In the genomic region with DNA sequence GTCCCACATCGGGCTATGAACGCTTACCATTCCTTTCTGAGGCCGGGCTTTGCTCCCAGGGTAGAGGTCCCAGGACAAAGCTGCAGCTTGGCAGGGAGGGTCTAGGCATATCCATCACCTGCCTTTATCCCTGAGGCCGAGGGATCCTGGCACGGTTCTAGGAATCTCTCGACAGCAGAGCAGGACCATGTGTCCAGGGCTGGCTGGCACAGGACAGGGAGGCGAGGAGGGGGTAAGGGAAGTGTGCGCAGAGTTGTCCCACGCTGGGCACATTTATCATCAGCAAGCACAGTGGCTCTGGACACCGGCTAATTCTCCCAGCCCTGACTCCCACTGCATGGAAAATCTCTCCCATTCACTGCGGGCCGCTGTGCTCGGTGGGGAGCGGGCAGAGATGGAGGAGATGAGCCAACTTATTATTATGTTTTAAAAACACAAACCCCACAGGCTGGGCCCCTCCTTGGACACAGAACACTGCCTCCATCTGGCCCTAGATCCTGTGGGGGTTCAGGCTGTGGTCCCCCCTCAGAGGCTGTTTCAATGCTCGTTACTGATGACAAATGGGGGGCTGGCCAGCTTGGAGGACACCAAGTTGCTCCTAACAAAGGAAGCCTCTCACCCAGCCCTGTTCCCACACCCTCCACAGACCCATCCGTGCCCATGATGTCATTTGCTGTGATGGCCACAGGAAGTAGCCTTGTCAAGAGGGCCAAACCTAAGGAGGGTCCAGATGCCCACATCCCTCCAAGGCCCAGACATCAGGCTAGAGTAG, we compare ENCODE assay signal across 13 mouse cellular contexts. TPM values are rescaled to one million over a fixed set of nuclear protein-coding genes. Genes with fewer than 3 reads are reported as not detected.
DNase-seq lines count a peak whose midpoint lies in the region; ATAC-seq and TF ChIP-seq lines count a peak whose summit lies in the region.
"Had no signal": no experiment of that assay in that cellular context is flagged by ENCODE, and none has a peak within 500 bp of the region (broad histone marks: within the 10 kb centered on the region; RNA-seq: fewer than 3 reads in every experiment).

No protein-coding gene starts in this region.

- peaks cover 65% of the 10 kb centered on the region for H3K4me1 ChIP-seq in heart, embryonic 10.5 days
- H3K4me1 ChIP-seq in lung, postnatal 0 days (ENCODE audit: insufficient read depth, low read depth, low read length) = peaks cover 5% of the 10 kb centered on the region; the same call in 1 of the 2 replicates
- 0 out of 2 replicates have a peak, but pooled peaks cover 3% of the 10 kb centered on the region for H3K4me1 ChIP-seq in lung, adult 2 months (ENCODE audit: control insufficient read depth, insufficient read depth, low read length)
- H3K4me1 ChIP-seq in embryonic facial prominence, embryonic 11.5 days (ENCODE audit: control insufficient read depth, insufficient read depth, low read length) = no peaks in the 10 kb centered on the region; the same call in 1 of the 2 replicates
- peaks cover 20% of the 10 kb centered on the region for H3K4me1 ChIP-seq in limb, embryonic 13.5 days

- no peak for TF ChIP-seq CTCF in lung, postnatal 0 days (IDR thresholded peaks at IDR 0.05)
- TF ChIP-seq CTCF in lung, adult 2 months (IDR thresholded peaks at IDR 0.05; ENCODE audit: insufficient read depth, low read length) = no peak

- no peaks in the 10 kb centered on the region for H3K27me3 ChIP-seq in heart, embryonic 10.5 days (ENCODE audit: insufficient read depth, poor library complexity, severe bottlenecking)
- no peaks in the 10 kb centered on the region for H3K27me3 ChIP-seq in lung, postnatal 0 days (replicated peaks; ENCODE audit: insufficient read depth, low read length)
- H3K27me3 ChIP-seq in embryonic facial prominence, embryonic 11.5 days (ENCODE audit: control insufficient read depth, insufficient read depth, low read length) = no peaks in the 10 kb centered on the region
- H3K27me3 ChIP-seq in limb, embryonic 13.5 days = no peaks in the 10 kb centered on the region

- TF ChIP-seq EP300 in lung, postnatal 0 days (IDR thresholded peaks at IDR 0.05) = no peak

- DNase-seq in heart, embryonic 10.5 days (ENCODE audit: low spot score) = no peak
- no peak for DNase-seq in heart, adult 8-10 months (ENCODE audit: low spot score)
- no peak for DNase-seq in lung, postnatal 0 days (ENCODE audit: low spot score)
- no peak for DNase-seq in lung, adult 2 months
- no peak for DNase-seq in embryonic facial prominence, embryonic 11.5 days (ENCODE audit: low spot score)
- DNase-seq in thymus, adult 18-20 months = no peak
- no peak for DNase-seq in gastrocnemius, postnatal 4 days (ENCODE audit: low spot score in 2 of 2)
- DNase-seq: embryo, embryonic 11 days; gastrocnemius, adult 2 months; kidney, postnatal 14 days; lung, embryonic 14.5 days had no signal

- TF ChIP-seq POLR2A in lung, adult 2 months (IDR thresholded peaks at IDR 0.05; ENCODE audit: borderline replicate concordance, extremely low read depth, low read depth, low read length) = no peak

- no peaks in the 10 kb centered on the region for H3K9me3 ChIP-seq in heart, embryonic 10.5 days
- no peaks in the 10 kb centered on the region for H3K9me3 ChIP-seq in lung, postnatal 0 days (ENCODE audit: low read length)
- H3K9me3 ChIP-seq in embryonic facial prominence, embryonic 11.5 days (replicated peaks; ENCODE audit: control insufficient read depth, low read length) = no peaks in the 10 kb centered on the region
- no peaks in the 10 kb centered on the region for H3K9me3 ChIP-seq in limb, embryonic 13.5 days

- H3K4me3 ChIP-seq in heart, embryonic 10.5 days = no peak overlapping the region
- H3K4me3 ChIP-seq in lung, postnatal 0 days (ENCODE audit: low read depth, low read length) = no peak overlapping the region
- no peak overlapping the region for H3K4me3 ChIP-seq in lung, adult 2 months (replicated peaks; ENCODE audit: extremely low read depth, low read depth, low read length)
- H3K4me3 ChIP-seq in embryonic facial prominence, embryonic 11.5 days (ENCODE audit: low read depth, low read length) = no peak overlapping the region
- no peak overlapping the region for H3K4me3 ChIP-seq in limb, embryonic 13.5 days
- H3K4me3 ChIP-seq: gastrocnemius, adult 2 months had no signal

- WGBS in heart, embryonic 10.5 days = 81% methylated on average over 16 of the region's 16 CpGs
- 76% methylated on average over 16 of the region's 16 CpGs for WGBS in lung, postnatal 0 days
- WGBS in lung, adult 2 months = 64% methylated on average over 16 of the region's 16 CpGs
- WGBS in embryonic facial prominence, embryonic 11.5 days = 84% methylated on average over 16 of the region's 16 CpGs
- 84% methylated on average over 16 of the region's 16 CpGs for WGBS in limb, embryonic 13.5 days

- no peak overlapping the region for H3K9ac ChIP-seq in lung, postnatal 0 days (replicated peaks; ENCODE audit: low read depth)
- H3K9ac ChIP-seq in embryonic facial prominence, embryonic 11.5 days (replicated peaks; ENCODE audit: low read length) = no peak overlapping the region
- H3K9ac ChIP-seq in limb, embryonic 13.5 days = 0 out of 2 replicates have a peak overlapping the region, but pooled peaks have one; percentile 20
- H3K9ac ChIP-seq: lung, embryonic 14.5 days had no signal

- peak; percentile 67 for ATAC-seq in lung, postnatal 0 days
- 0 out of 2 replicates have a peak, but pooled peaks have one; percentile 8 for ATAC-seq in embryonic facial prominence, embryonic 11.5 days (replicated peaks; ENCODE audit: insufficient number of reproducible peaks, low FRiP score, low TSS enrichment, low read depth)
- no peak for ATAC-seq in limb, embryonic 13.5 days (ENCODE audit: low FRiP score, low read depth)

- H3K36me3 ChIP-seq in heart, embryonic 10.5 days = peaks cover 24% of the 10 kb centered on the region
- no peaks in the 10 kb centered on the region for H3K36me3 ChIP-seq in lung, postnatal 0 days (ENCODE audit: insufficient read depth, low read length)
- no peaks in the 10 kb centered on the region for H3K36me3 ChIP-seq in embryonic facial prominence, embryonic 11.5 days (replicated peaks; ENCODE audit: control insufficient read depth, insufficient read depth, low read depth, low read length)
- no peaks in the 10 kb centered on the region for H3K36me3 ChIP-seq in limb, embryonic 13.5 days

- H3K27ac ChIP-seq in heart, embryonic 10.5 days = peak overlapping the region; percentile 64; the same call in 1 of the 2 replicates
- no peak overlapping the region for H3K27ac ChIP-seq in lung, postnatal 0 days (ENCODE audit: low read length)
- no peak overlapping the region for H3K27ac ChIP-seq in embryonic facial prominence, embryonic 11.5 days (replicated peaks; ENCODE audit: low read depth, low read length)
- no peak overlapping the region for H3K27ac ChIP-seq in limb, embryonic 13.5 days
- H3K27ac ChIP-seq: gastrocnemius, adult 2 months had no signal

- no peak overlapping the region for H3K4me2 ChIP-seq in lung, postnatal 0 days (replicated peaks; ENCODE audit: low read depth, low read length)
- no peak overlapping the region for H3K4me2 ChIP-seq in embryonic facial prominence, embryonic 11.5 days (ENCODE audit: low read depth, low read length)
- H3K4me2 ChIP-seq in limb, embryonic 13.5 days (replicated peaks) = no peak overlapping the region
- H3K4me2 ChIP-seq: lung, embryonic 14.5 days had no signal

RNA-seq across cellular contexts. Expression of a gene that starts 34.9 kb away (rescaled TPM):
- polyA plus RNA-seq in heart, embryonic 10.5 days (2016; fragmentation: Nextera tagmentation; extraction: Ambion mirVana) = 5.7 and 6.3 TPM in 2 replicates
- 1 to 10 TPM; 3.5 to 4.9 (median 3.8) TPM for total RNA-seq in heart, adult 8-10 months (2022)
- polyA plus RNA-seq in lung, postnatal 0 days (2015; fragmentation: Nextera tagmentation; extraction: Ambion mirVana) = 9.3 and 9.8 TPM in 2 replicates
- polyA plus RNA-seq in lung, adult 2 months (2012; rRNA removed) = 8.0 and 10.0 TPM in 2 replicates
- 7.0 and 8.2 TPM in 2 replicates for polyA plus RNA-seq in embryonic facial prominence, embryonic 11.5 days (2014; fragmentation: Nextera tagmentation; extraction: Ambion mirVana)
- polyA plus RNA-seq in limb, embryonic 13.5 days (2015; fragmentation: Nextera tagmentation; extraction: Ambion mirVana) = 12.4 and 13.7 TPM in 2 replicates
- total RNA-seq in gastrocnemius, postnatal 4 days (2021) = 1 to 10 TPM; 8.8 to 9.1 TPM

RNA-seq across cellular contexts. Expression of a gene that starts 43.9 kb away (rescaled TPM):
- 17.9 and 18.8 TPM in 2 replicates for polyA plus RNA-seq in heart, embryonic 10.5 days (2016; fragmentation: Nextera tagmentation; extraction: Ambion mirVana)
- total RNA-seq in heart, adult 8-10 months (2022) = 10 to 100 TPM in 3 of 4 experiments, 1 to 10 TPM in 1; 9.6 to 14.5 (median 12.0) TPM
- polyA plus RNA-seq in lung, postnatal 0 days (2015; fragmentation: Nextera tagmentation; extraction: Ambion mirVana) = 3.8 and 4.3 TPM in 2 replicates
- polyA plus RNA-seq in lung, adult 2 months (2012; rRNA removed) = 13.4 and 16.8 TPM in 2 replicates
- polyA plus RNA-seq in embryonic facial prominence, embryonic 11.5 days (2014; fragmentation: Nextera tagmentation; extraction: Ambion mirVana) = 4.0 and 4.7 TPM in 2 replicates
- polyA plus RNA-seq in limb, embryonic 13.5 days (2015; fragmentation: Nextera tagmentation; extraction: Ambion mirVana) = 8.1 and 8.3 TPM in 2 replicates
- total RNA-seq in gastrocnemius, postnatal 4 days (2021) = 10 to 100 TPM; 15.2 to 16.1 TPM
- total RNA-seq: megakaryocyte-erythroid progenitor cell, adult 5-6 weeks had no signal
